Mouse (Mus musculus): ENCODE data around the gene Trmo.

Trmo gene

DNA sequence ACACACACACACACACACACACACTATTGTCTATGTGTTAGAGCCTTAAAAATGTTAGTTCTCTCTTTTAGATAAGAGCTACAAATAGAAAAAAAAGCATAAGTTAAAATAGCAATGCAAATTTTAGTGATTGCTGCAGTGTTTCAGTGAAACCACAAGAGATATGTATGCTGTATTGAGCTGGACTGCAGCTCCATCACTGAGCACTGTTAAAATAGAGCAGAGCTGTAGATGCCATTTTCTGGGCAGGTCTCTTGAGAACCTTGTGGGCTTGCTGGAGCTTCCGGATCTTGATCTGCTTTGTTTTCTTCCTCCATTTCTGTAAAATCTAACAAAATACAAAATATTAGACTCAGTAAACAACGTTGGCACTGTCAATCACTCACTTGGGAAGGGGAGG, 5.2 kb upstream of the Trmo start:
- Histone ChIP-seq H3K36me3 (ENCODE audit: control insufficient read depth, insufficient read depth, low read length, poor library complexity, severe bottlenecking) (no peaks in the 10 kb centered on the region), H3K27me3 (ENCODE audit: control insufficient read depth, insufficient read depth, low read length, poor library complexity, severe bottlenecking) (no peaks in the 10 kb centered on the region)
- peak; percentile 60 for DNase-seq (ENCODE audit: low read depth, low spot score)

DNA sequence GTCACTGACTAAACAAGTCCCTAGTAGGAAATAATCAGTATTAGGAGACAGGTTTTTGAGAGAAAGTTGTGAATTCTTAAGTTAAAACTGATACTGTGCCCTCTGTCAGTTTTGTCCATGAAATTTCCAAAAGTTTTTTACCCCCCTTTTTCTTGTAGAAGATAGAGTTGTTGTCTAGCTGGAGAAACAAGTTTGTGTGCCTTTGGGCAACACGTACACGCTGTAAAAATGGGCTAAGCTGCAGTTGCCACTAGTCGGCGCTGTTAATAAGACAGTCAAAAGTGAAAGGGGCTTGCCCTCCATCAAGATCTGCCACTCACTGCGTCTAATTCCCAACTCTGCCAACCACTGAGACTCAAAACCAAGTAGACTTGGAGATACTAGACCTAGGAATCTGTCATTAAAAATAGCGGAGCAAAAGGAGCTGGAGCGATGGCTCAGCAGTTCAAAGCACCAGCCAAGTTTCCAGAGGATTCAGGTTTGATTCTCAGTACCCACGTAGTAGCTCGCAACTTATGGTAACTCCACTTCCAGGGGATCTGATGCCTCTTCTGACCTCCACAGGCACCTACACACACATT, 1.2 kb upstream of the Trmo start:
- no peaks in the 10 kb centered on the region for H3K27me3 ChIP-seq (ENCODE audit: control insufficient read depth, insufficient read depth, low read length, poor library complexity, severe bottlenecking)
- DNase-seq (ENCODE audit: low read depth, low spot score), result peak; percentile 92

DNA sequence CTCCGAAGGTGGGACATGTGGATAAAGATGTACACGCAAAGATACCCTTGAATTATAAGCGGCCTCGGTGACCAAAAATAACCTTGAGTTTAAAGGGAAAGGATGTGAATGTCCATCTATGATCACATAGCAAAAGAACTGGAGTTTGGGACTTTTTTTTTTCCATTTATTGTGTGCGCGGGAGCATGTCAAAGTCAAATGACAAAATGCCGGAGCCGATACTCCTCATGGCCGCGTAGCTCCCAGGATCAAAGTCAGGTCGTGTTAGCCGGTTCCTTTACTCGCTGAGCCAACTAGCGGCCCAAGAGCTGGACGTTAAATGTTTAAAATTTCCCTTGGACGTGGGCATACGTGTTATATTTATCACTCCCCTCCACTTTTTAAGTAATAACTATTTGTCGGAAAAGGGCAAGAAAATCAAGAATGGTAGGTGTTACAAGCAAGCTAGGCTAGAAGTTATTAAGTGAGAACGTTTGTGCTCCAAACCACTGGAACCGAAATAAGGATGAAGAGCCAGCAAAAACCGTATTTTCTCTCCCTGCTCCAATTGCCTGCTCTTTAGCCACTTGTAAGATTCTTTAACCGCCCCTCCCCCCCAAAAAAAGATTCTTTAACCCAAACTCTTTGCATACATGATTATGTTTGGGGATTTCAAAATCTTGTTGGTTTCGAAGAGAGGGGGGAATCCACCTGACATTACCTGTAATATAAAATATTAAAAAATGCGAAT, 540 bp upstream of the Trmo start:
- no peaks in the 10 kb centered on the region for H3K27me3 ChIP-seq (ENCODE audit: control insufficient read depth, insufficient read depth, low read length, poor library complexity, severe bottlenecking)
- DNase-seq (ENCODE audit: low read depth, low spot score), result peak; percentile 69
- H3K36me3 ChIP-seq (ENCODE audit: control insufficient read depth, insufficient read depth, low read length, poor library complexity, severe bottlenecking), result 0 out of 2 replicates have a peak, but pooled peaks cover 4% of the 10 kb centered on the region

More for the DNA sequence above, 1.2 kb upstream of the Trmo start:
- 0 out of 2 replicates have a peak, but pooled peaks cover 4% of the 10 kb centered on the region for H3K36me3 ChIP-seq (ENCODE audit: control insufficient read depth, insufficient read depth, low read length, poor library complexity, severe bottlenecking)

- no peak for DNase-seq (ENCODE audit: low read depth, low spot score)
- H3K27me3 ChIP-seq (ENCODE audit: control insufficient read depth, insufficient read depth, low read length, poor library complexity, severe bottlenecking), result no peaks in the 10 kb centered on the region
- H3K36me3 ChIP-seq (ENCODE audit: control insufficient read depth, insufficient read depth, low read length, poor library complexity, severe bottlenecking), result 0 out of 2 replicates have a peak, but pooled peaks cover 6% of the 10 kb centered on the region
These were observed 681 bp downstream of the Trmo start for GRCm38 (mm10) chr4:46388556-46388955.

DNA sequence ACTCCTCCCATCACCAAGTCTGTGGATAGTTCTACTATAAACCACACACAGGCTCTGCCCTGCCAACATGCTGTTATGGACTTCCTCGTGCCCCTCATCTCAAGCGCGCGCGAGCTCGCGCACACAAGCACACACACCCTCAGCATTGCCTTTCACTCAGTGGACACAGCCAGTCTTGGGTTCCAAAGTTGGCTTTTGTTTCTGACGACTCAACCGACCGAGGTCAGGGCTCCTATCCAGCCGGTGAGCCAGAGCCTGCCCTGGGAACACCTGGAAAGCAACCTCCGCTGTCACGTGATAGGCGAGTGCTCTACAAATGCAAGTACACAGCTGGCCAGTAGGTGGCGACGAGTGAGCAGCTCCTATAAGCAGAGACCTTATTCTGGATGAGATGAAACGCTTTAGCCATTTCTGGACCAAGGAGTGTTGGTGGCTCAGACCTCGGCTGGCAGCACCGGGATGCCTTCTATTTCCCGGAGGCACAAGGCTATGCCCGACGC, 14.3 kb downstream of the Trmo start:
- peak; percentile 83 for DNase-seq (ENCODE audit: low read depth, low spot score)
- H3K36me3 ChIP-seq (ENCODE audit: control insufficient read depth, insufficient read depth, low read length, poor library complexity, severe bottlenecking), result peaks cover 7% of the 10 kb centered on the region
- H3K27me3 ChIP-seq (ENCODE audit: control insufficient read depth, insufficient read depth, low read length, poor library complexity, severe bottlenecking), result no peaks in the 10 kb centered on the region

DNA sequence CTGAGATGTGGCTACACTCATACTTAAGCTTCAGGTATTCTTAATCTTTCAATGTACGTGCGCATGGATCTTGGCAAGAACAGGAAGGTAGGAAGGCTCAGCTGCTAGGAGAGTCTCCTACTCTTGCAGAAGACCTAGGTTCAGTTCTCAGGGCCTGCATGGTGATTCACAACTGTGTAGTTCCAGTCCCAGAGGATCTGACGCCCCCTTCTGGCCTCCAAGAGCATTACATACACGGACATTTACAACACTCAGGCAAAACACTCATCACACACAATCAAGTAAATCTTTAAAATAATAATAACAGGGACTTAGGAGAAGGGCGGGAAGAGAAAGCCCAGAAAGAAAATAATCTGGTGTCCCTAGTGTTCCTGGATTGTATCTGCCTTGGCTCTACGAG, 14.8 kb downstream of the Trmo start:
- H3K27me3 ChIP-seq (ENCODE audit: control insufficient read depth, insufficient read depth, low read length, poor library complexity, severe bottlenecking), result no peaks in the 10 kb centered on the region
- peaks cover 6% of the 10 kb centered on the region for H3K36me3 ChIP-seq (ENCODE audit: control insufficient read depth, insufficient read depth, low read length, poor library complexity, severe bottlenecking)
- peak; percentile 59 for DNase-seq (ENCODE audit: low read depth, low spot score)

DNA sequence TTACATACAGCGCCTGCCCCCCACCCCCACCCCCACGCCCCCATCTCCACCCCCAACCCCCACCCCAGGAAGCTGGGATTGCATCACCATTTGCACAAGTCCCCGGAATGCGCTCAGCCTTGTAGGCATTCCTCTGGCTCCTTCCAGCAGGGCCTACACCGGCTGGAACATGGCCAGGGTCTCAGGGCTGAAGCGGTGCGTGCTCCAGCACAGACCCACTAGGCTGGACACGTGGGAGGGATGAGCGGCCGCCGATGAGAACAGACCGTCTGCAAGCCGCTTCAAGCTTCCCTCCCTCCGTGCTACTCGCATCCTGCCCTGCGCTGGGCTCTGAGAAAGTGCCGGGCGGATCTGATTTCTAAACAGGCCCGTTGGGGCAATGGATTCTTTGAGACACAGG, 18.2 kb downstream of the Trmo start:
- no peak for DNase-seq (ENCODE audit: low read depth, low spot score)
- no peaks in the 10 kb centered on the region for H3K27me3 ChIP-seq (ENCODE audit: control insufficient read depth, insufficient read depth, low read length, poor library complexity, severe bottlenecking)
- H3K36me3 ChIP-seq (ENCODE audit: control insufficient read depth, insufficient read depth, low read length, poor library complexity, severe bottlenecking), result no peaks in the 10 kb centered on the region

GRCm38 (mm10) chr4:46370406-46370805, 18.8 kb downstream of the Trmo start:
- DNase-seq (ENCODE audit: low read depth, low spot score), result no peak
- no peaks in the 10 kb centered on the region for H3K36me3 ChIP-seq (ENCODE audit: control insufficient read depth, insufficient read depth, low read length, poor library complexity, severe bottlenecking)
- no peaks in the 10 kb centered on the region for H3K27me3 ChIP-seq (ENCODE audit: control insufficient read depth, insufficient read depth, low read length, poor library complexity, severe bottlenecking)

GRCm38 (mm10) chr4:46369070-46369469, 20.2 kb downstream of the Trmo start:
- no peak for DNase-seq (ENCODE audit: low read depth, low spot score)
- Histone ChIP-seq H3K27me3 (ENCODE audit: control insufficient read depth, insufficient read depth, low read length, poor library complexity, severe bottlenecking) (no peaks in the 10 kb centered on the region), H3K36me3 (ENCODE audit: control insufficient read depth, insufficient read depth, low read length, poor library complexity, severe bottlenecking) (no peaks in the 10 kb centered on the region)

DNA sequence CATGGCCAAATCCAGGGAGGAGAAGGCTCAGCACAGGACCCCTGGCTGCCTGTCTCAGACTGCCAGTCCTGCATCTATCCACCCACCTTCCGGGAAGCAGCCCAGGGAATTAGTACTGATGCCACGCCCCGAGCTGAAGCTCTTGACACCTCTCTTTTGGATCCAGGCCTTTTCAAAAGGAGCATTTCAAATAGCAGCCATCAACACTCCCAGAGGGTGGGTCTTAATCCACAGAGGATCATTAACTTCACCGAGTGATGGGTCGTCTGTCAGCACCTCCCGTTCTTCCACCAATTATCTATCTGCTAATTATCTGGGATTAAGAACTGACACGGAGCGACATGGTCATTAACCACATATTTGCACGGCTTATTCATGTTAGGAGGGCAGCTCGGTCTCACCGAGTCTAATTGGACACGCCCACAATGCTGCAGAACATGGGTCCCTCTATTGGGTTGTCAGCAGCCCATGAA, 21.7 kb downstream of the Trmo start:
- Histone ChIP-seq H3K27me3 (ENCODE audit: control insufficient read depth, insufficient read depth, low read length, poor library complexity, severe bottlenecking) (no peaks in the 10 kb centered on the region), H3K36me3 (ENCODE audit: control insufficient read depth, insufficient read depth, low read length, poor library complexity, severe bottlenecking) (no peaks in the 10 kb centered on the region)
- DNase-seq (ENCODE audit: low read depth, low spot score), result no peak

DNA sequence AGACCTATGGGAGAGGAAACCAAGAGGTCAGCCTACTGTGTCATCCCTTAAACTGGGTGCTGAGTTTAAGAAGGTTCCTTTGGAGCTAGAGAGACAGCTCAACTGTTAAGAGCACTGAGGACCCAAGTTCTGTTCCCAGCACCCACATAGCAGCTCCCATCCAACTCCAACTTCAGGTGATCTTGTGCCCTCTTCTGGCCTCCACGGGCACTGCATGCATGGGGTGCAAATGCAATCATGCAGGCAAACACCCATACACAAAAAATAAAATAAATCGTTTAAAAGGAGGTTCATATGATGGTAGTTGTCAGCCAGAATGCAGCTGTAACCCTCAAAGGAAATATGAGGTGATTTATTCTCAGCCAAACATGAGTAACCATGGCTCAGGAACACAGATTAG, 24.9 kb downstream of the Trmo start:
- no peaks in the 10 kb centered on the region for H3K27me3 ChIP-seq (ENCODE audit: control insufficient read depth, insufficient read depth, low read length, poor library complexity, severe bottlenecking)
- no peak for DNase-seq (ENCODE audit: low read depth, low spot score)

DNA sequence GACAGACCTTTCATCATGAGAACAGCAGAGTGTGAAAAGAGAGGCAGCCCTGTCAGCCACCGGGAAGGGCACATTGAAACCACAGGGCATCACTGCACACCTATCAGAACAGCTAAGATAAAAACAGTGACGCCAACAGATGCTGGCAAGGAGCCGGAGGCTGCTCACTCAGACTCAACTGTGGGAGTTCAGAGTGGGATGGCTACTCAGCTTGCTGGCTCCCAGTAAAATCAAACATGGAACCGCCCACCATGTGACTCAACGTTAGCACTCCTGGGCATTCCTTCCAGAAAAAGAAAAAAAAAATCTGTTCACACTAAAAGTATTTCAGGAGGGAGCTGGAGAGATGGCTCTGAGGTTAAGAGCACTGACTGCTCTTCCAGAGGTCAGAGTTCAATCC, 28.0 kb downstream of the Trmo start:
- Histone ChIP-seq H3K36me3 (ENCODE audit: control insufficient read depth, insufficient read depth, low read length, poor library complexity, severe bottlenecking) (no peaks in the 10 kb centered on the region), H3K27me3 (ENCODE audit: control insufficient read depth, insufficient read depth, low read length, poor library complexity, severe bottlenecking) (no peaks in the 10 kb centered on the region)
- DNase-seq (ENCODE audit: low read depth, low spot score), result no peak

More for the DNA sequence above, 24.9 kb downstream of the Trmo start:
- H3K36me3 ChIP-seq (ENCODE audit: control insufficient read depth, insufficient read depth, low read length, poor library complexity, severe bottlenecking), result no peaks in the 10 kb centered on the region

- peak; percentile 62 for DNase-seq (ENCODE audit: low read depth, low spot score)
- no peaks in the 10 kb centered on the region for H3K27me3 ChIP-seq (ENCODE audit: control insufficient read depth, insufficient read depth, low read length, poor library complexity, severe bottlenecking)
These were observed 29.5 kb downstream of the Trmo start for GRCm38 (mm10) chr4:46359539-46360253.

DNA sequence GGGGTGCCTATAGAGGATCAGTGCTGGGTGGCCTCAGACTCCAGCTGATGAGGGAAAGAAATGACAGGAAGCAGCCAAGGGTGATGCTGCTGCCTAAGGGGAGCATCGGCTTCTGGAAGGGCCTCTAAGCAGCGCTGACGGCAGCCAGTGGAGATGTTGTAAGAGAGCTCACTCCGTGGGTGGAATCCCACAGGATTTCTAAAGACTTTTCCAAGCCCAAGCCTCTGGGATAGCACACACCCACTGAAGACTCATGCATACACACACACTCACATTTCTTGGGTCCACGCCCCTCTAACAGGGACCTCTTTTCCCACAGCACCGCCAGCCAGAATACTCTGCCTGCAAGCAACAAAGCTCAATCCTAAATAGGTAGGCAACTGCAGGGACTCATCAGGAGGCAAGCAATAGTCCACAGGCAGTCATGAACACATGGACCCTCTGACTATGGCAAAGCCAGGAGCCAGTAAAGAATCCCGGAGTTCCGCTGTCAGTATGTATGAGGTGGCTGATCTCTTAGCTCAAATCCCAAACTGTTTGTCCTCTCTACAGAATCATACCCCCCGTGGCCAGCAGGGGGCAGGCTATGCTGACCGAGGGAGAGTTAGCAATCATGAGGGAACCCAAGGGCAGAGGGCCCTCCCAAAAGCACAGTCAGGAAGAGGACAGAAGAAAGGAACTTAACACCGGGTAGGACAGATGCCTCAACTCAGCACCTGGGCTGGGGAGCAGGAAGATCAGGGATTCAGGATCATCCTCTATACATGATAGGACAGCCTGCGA, 32.7 kb downstream of the Trmo start:
- H3K27me3 ChIP-seq (ENCODE audit: control insufficient read depth, insufficient read depth, low read length, poor library complexity, severe bottlenecking), result no peaks in the 10 kb centered on the region
- peak; percentile 72 for DNase-seq (ENCODE audit: low read depth, low spot score)
- H3K36me3 ChIP-seq (ENCODE audit: control insufficient read depth, insufficient read depth, low read length, poor library complexity, severe bottlenecking), result no peaks in the 10 kb centered on the region

More at GRCm38 (mm10) chr4:46359539-46360253, 29.5 kb downstream of the Trmo start:
- no peaks in the 10 kb centered on the region for H3K36me3 ChIP-seq (ENCODE audit: control insufficient read depth, insufficient read depth, low read length, poor library complexity, severe bottlenecking)

Data from splenic B cell, adult 2 months (primary cell).